Mouse (Mus musculus) naive thymus-derived CD4-positive, alpha-beta T cell, adult 2 months (primary cell): ENCODE measurements around the gene Il31ra.
"Not testable (repeated sequence)": the region's sequence is repeated elsewhere in the genome, so short reads cannot be mapped to it uniquely, and the experiment has no call there.

ENCODE experiments used
- DNase-seq: peaks from one replicate; pipeline ENCODE4 v3.0.0-alpha.2; 2011; ENCODE audit warnings: low read depth

Gene Il31ra

DNA sequence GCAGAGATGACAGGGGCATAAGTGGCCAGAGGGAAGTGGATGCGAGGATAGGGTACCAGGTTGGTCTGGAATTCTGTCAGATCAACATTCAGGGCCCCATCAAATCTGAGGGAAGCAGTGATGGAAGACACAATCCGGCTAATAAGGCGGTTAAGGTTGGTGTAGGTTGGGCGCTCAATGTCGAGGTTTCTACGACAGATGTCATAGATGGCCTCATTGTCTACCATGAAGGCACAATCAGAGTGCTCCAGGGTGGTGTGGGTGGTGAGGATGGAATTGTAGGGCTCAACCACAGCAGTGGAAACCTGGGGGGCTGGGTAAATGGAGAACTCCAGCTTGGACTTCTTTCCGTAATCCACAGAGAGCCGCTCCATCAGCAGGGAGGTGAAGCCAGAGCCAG, at the start of gene Il31ra:
Gene Il31ra (minus strand): TSS at position 101 of the 400 bp plus-strand sequence.
- not testable (repeated sequence) for DNase-seq

- DNase-seq, result no peak
Measured at GRCm38 (mm10) chr13:112642897-112643296, 48.7 kb upstream of the Il31ra start.

DNA sequence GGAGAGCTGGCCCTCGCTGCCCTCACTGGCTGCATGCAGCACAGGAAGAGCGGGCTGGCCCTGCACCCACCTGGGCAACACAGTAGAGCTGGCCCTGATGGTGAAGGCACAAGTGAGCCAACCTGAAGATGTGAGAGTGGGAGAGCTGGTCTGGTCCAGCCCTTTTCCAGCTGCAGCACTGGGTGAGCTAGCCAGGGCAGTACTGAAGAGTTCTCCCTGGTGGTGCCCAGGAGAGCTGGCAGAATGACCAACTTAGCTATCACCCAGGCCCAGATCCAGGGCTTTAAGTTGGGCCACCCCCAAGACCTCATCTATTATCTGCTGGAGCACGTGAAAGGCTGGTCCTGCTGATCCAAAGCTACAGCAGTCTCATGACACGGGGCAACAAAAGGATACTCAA, 45.0 kb upstream of the Il31ra start:
- DNase-seq, result no peak

GRCm38 (mm10) chr13:112636498-112636897, 42.3 kb upstream of the Il31ra start:
- DNase-seq, result no peak

- DNase-seq, result no peak
Measured at GRCm38 (mm10) chr13:112635174-112635837, 41.1 kb upstream of the Il31ra start.

DNA sequence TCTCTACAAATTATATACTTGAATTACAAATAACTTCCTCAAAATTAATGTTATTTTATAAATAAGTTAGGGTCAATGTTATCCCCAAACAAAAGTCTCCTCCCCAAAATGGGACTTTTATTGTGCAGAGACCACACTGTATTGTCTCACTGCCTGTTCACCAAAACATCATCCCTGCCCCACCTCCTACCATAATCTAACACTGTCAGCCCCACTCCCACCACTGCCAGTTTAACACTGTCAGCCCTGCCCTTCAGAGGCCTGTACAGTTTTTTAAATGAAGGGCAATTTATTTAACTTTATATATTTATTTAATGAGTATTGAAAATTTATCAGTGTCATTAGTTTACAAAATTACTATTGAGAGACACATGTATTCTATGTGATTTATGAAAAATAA, 31.4 kb upstream of the Il31ra start:
- DNase-seq, result no peak

DNA sequence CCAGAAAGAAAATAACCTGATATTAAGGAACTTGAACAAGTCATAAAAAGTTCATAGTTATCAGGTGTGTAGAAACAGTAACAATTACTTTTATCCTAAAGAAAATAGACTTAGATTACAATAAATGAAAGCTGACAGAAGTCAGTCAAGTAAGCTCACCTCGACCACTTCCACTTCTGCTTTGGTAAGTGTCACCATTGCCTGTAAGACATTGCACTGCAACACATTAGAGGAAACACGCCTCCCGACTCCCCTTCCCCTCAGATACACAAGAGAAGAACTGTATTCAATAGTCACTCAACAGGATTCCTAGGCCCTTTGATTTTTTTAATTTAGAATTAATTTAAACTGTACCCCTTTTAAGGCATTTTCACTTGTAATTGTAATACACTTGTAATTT, 30.5 kb upstream of the Il31ra start:
- no peak for DNase-seq

DNA sequence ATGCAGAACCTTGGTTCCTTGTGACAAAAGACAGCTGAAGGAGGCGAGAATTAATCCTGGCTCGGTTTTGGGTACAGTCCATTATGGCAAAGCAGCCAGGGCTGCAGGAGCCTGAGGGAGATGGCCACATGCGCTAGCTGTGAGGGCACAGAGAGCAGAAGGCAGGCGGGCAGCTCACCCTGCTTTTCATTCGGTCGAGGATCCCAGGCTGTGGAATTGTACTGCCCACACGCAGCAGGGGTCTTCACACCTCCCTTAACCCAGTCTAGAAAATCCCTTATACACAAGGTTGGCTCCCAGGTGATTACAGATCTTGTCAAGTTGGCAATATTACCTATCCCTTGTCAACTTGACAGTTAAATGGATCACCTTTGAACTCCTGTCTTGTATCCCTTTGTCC, 29.5 kb upstream of the Il31ra start:
- DNase-seq, result no peak

GRCm38 (mm10) chr13:112621592-112621991, 27.4 kb upstream of the Il31ra start:
- DNase-seq, result no peak

DNA sequence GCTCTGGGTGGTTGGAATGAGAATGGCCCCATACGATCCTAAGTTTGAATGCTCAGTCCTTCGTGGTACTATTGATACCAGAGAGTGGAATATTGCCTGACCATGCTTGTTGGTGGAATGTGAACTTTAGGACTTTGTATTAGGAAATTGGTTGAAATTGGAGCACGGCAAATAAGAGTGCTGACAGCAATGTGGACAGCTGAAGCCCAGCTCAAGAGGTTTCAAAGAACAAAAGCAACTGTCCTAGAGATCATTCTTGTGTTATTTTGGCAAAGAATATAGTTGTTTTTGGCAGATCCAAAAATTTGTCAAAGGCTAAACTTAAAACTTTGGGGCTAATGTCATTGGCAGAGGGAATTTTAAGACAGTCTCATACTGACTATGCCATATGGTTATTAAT, 14.4 kb upstream of the Il31ra start:
- no peak for DNase-seq

- DNase-seq, result no peak
Measured at GRCm38 (mm10) chr13:112604411-112604810, 10.3 kb upstream of the Il31ra start.

DNA sequence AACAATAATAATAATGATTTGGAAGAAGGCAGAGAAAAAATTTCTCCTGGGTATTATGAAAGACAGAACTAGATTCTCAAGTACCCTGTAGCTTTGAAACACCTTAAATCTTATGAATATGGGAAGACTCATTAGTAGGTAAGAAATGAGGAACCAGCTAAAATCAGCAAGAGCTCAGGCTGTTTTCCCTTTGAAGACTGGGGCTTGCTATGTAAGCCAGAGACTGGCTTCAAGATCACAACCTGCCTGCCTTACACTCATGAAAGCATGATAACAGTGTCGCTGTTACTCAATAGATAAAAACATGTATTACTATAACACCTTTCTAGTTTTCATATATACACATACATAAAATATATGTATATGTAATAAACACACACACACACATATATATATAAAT, 9.7 kb upstream of the Il31ra start:
- no peak for DNase-seq

- no peak for DNase-seq
Measured at GRCm38 (mm10) chr13:112602607-112603006, 8.4 kb upstream of the Il31ra start.

- DNase-seq, result no peak
Measured at GRCm38 (mm10) chr13:112590254-112590653, 3.9 kb downstream of the Il31ra start.

DNA sequence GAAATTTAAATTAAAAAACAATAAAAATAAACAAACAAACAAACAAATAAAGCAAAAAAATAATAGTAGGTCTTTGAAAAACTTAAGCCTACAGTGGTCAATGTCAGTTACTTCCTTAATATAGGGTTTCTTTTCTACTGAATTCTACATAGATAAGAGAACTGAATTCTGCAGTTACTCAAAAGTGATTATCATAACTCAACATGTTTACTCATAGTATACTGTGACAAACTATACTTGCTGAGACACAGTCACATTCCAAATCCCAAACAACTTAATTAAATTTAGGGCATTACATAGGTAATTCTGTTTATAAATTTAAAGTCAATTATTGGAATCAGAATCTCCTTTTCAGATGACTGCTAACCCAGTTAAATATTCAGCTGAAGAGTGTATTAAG, 4.5 kb downstream of the Il31ra start:
- no peak for DNase-seq

- no peak for DNase-seq
Measured at GRCm38 (mm10) chr13:112584556-112585237, 9.5 kb downstream of the Il31ra start.

DNA sequence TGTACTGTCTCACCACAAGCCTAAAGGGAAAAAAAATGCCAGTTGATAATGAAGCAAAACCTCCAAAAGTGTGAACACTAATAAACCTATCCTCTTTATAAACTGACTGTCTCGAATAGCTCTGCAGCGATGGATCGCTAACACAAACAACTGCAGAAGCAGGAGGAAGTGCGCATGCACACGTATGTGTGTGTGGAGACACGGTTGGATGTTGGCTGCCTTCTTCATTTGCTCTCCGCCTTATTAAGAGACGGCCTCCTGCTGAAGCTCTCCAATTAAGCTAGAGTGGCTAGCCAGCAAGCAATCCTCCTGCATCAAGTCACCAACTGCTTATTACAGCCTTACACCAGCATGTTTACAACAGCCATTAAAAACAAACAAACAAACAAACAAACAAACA, 11.9 kb downstream of the Il31ra start:
- no peak for DNase-seq

DNA sequence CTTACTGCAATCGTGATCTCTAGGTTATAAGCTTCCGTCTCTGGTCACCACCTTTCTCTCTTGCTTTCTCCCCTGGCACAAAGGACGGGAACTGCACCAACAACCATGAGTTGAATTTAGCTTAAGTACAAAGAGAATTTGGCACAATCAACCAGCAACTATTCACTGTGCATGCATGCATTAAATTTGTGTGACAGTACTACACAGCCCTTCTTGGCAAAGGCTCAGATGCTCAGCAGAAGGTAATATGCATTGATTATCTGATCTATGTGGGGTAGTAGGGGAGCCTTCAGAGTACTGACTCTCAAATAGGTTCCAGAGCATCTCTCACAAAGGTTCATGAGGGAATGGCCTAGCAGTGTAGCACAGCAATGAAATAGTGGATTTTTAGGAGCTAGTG, 12.4 kb downstream of the Il31ra start:
- DNase-seq, result no peak

- DNase-seq, result no peak
Measured at GRCm38 (mm10) chr13:112580590-112581320, 13.4 kb downstream of the Il31ra start.

- DNase-seq, result not testable (repeated sequence)
Measured at GRCm38 (mm10) chr13:112578041-112578440, 16.1 kb downstream of the Il31ra start.

DNA sequence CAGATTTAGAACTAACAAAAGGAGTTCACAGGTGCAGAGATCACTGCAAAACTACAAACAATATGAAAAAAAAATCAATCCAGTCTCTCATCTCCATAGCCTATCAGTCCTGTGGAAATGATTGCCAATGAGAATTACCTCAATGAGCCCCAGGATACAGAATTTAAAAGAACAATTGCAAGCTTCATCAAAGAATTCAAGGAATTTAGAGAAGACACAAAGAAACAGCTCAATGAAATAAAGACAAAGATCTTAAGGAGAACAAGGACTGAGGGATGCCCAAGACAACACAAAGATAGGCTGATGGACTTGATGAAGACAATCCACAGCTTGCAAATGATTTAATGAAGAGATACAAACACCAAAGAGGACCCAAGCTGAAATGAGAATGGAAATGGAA, 20.4 kb downstream of the Il31ra start:
- DNase-seq, result no peak

- no peak for DNase-seq
Measured at GRCm38 (mm10) chr13:112570768-112571167, 23.4 kb downstream of the Il31ra start.

DNA sequence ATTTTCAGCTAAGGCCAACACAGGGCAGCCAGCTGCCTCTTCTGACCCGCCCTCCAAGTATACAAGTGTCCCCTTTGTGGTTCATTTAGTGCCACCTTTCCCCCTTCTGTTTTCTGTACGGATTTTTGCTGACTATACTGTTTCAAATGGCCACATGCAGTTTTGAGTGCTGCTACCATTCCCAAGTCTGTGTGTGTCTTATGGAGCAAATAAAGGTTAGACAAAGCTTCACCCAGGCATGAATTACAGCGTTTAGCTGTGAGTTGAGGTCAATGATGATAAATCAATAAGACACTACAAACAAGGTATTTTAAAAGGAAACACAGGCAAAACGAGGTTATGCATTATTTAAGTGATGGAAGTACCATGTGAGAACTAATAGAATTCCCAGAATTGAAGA, 24.6 kb downstream of the Il31ra start:
- no peak for DNase-seq
